18 mouse cellular contexts compared by ENCODE assay signal in genomic region chr6:91218445-91218844, GRCm38 (mm10). TPM values are rescaled to one million over a fixed set of nuclear protein-coding genes. Genes with fewer than 3 reads are reported as not detected.
DNase-seq lines count a peak whose midpoint lies in the region; ATAC-seq and TF ChIP-seq lines count a peak whose summit lies in the region.
"Had no signal": no experiment of that assay in that cellular context is flagged by ENCODE, and none has a peak within 500 bp of the region (broad histone marks: within the 10 kb centered on the region; RNA-seq: fewer than 3 reads in every experiment).

No protein-coding gene starts in this region.

- 51% methylated on average over 9 of the region's 9 CpGs for WGBS in heart, embryonic 12.5 days
- 26% methylated on average over 9 of the region's 9 CpGs for WGBS in lung, adult 2 months

- no peaks in the 10 kb centered on the region for H3K9me3 ChIP-seq in heart, embryonic 12.5 days (replicated peaks)
- H3K9me3 ChIP-seq: limb, embryonic 12.5 days; liver, embryonic 15.5 days; midbrain, embryonic 15.5 days had no signal

- peaks cover 30% of the 10 kb centered on the region for H3K27me3 ChIP-seq in heart, embryonic 12.5 days (replicated peaks)

- H3K27ac ChIP-seq in heart, embryonic 12.5 days (ENCODE audit: poor library complexity, severe bottlenecking) = no peak overlapping the region
- H3K27ac ChIP-seq: kidney, postnatal 0 days; limb, embryonic 12.5 days; liver, embryonic 15.5 days; midbrain, embryonic 15.5 days had no signal

- peaks cover 44% of the 10 kb centered on the region for H3K4me1 ChIP-seq in heart, embryonic 12.5 days (replicated peaks)
- no peaks in the 10 kb centered on the region for H3K4me1 ChIP-seq in lung, adult 2 months (ENCODE audit: control insufficient read depth, insufficient read depth, low read length)
- H3K4me1 ChIP-seq: liver, embryonic 15.5 days had no signal

- no peak for TF ChIP-seq POLR2A in lung, adult 2 months (IDR thresholded peaks at IDR 0.05; ENCODE audit: borderline replicate concordance, extremely low read depth, low read depth, low read length)

- H3K36me3 ChIP-seq in heart, embryonic 12.5 days = no peaks in the 10 kb centered on the region
- H3K36me3 ChIP-seq: liver, embryonic 15.5 days; midbrain, embryonic 15.5 days had no signal

- intact Hi-C loops in heart, postnatal 10 days (cut with DNase I) = no loop called here

- H3K4me3 ChIP-seq in heart, embryonic 12.5 days = no peak overlapping the region
- H3K4me3 ChIP-seq in lung, adult 2 months (replicated peaks; ENCODE audit: extremely low read depth, low read depth, low read length) = no peak overlapping the region
- H3K4me3 ChIP-seq: limb, embryonic 12.5 days; liver, embryonic 15.5 days; midbrain, embryonic 15.5 days had no signal

- DNase-seq in heart, adult 9 months (ENCODE audit: low spot score in 2 of 2) = peak; percentile 37 to 56
- peak; percentile 75 for DNase-seq in lung, postnatal 10 days
- no peak for DNase-seq in lung, adult 2 months
- DNase-seq in heart, postnatal 10 days = peak; percentile 47 to 52
- DNase-seq in lung, postnatal 4 days = peak; percentile 55 to 78
- no peak for DNase-seq in adrenal gland, adult 8-10 months
- DNase-seq: adrenal gland, postnatal 14 days; cerebellum, adult 18-20 months; cerebellum, postnatal 36 days; gastrocnemius, postnatal 10 days; thymus, postnatal 36 days had no signal

- no peak overlapping the region for H3K4me2 ChIP-seq in heart, embryonic 12.5 days
- H3K4me2 ChIP-seq: limb, embryonic 12.5 days; liver, embryonic 15.5 days; midbrain, embryonic 15.5 days had no signal

- no peak for ATAC-seq in heart, embryonic 12.5 days (ENCODE audit: insufficient number of reproducible peaks, low FRiP score)
- ATAC-seq: intestine, embryonic 16.5 days; midbrain, embryonic 15.5 days had no signal

- H3K9ac ChIP-seq in heart, embryonic 12.5 days = no peak overlapping the region
- H3K9ac ChIP-seq: limb, embryonic 12.5 days; liver, embryonic 15.5 days; midbrain, embryonic 15.5 days had no signal

- no peak for TF ChIP-seq CTCF in lung, adult 2 months (IDR thresholded peaks at IDR 0.05; ENCODE audit: insufficient read depth, low read length)

RNA-seq across cellular contexts. Expression of gene Fbln2, which starts 6.2 kb away (rescaled TPM):
- 210 and 213 TPM in 2 replicates for polyA plus RNA-seq in heart, embryonic 12.5 days (2016; fragmentation: Nextera tagmentation; extraction: Ambion mirVana)
- polyA plus RNA-seq in lung, adult 2 months (2012; rRNA removed) = 63.0 and 88.3 TPM in 2 replicates
- 100 to 1,000 TPM; 143 to 154 TPM for total RNA-seq in heart, postnatal 10 days (2021)
- 10 to 100 TPM in 3 of 4 experiments, 1 to 10 TPM in 1; 8.8 to 24.6 (median 14.7) TPM for total RNA-seq in adrenal gland, adult 8-10 months (2022)
- total RNA-seq: megakaryocyte progenitor cell, adult 5-6 weeks had no signal

Comparison
In these comparisons a context has a peak if more than half of its experiments do, and no peak if none do; other contexts are left out.
1. DNase-seq: peak in heart, adult 9 months (2 of 2), lung, postnatal 10 days (single experiment), heart, postnatal 10 days (2 of 2) and lung, postnatal 4 days (2 of 2); none in lung, adult 2 months (single experiment) and adrenal gland, adult 8-10 months (single experiment).
2. RNA of gene Fbln2, which starts 6.2 kb away (total RNA-seq): 143 to 154 TPM in heart, postnatal 10 days; 8.8 to 24.6 TPM in adrenal gland, adult 8-10 months; every median in the first group is over 4 times any median in the second.